Mouse (Mus musculus) lung, adult 2 months (tissue): ENCODE results near the gene Stx3.

Experiments used
- CTCF ChIP-seq: fragments of 200-500 bp; IDR thresholded peaks from 2 replicates; pipeline ENCODE4 v1.5.1; 2011; ENCODE audit warnings: mild to moderate bottlenecking, low read length, control low read depth; ENCODE audit not compliant: insufficient read depth
- POLR2A ChIP-seq: fragments of 200-500 bp; IDR thresholded peaks from 2 replicates; pipeline ENCODE4 v1.6.1; 2011; ENCODE audit warnings: low read depth, mild to moderate bottlenecking, control low read depth, low read length, borderline replicate concordance; ENCODE audit errors: extremely low read depth

DNA sequence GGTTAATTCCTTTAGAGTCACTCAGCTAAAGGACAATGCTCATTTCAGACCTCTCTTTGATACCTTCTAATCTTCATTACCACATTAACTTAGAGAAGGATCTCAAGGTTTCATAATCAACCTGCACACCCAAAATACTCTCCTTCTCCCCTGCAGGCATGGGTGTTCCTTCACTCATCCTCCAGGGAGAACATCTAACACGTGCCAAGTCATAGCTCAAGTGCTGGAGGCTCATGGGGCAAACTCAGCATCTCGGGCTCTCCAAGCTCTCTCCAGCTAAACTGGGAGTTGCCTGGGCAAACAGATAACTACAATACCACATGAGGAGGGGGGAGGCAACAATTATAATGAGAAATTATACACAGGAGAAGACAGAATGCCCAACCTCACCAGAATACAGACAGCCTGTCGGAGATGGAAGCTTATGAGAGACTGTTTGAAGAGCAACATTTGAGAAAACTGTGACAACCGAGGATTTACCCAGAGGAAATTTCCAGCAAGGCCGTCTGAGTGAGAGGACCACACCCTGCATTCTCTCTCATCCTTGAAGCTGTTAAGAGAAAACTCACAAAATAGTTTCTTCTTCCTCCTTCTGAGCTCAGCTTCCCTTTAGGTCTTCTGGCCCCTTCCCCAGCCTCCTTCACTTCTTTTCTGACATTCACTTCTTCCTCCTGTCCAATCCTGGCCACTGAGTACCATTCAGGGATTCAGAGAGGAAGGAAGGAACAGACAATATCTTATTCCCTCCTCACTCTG is 9.0 kb downstream of the Stx3 start:
- TF ChIP-seq CTCF: no peak
- no peak for TF ChIP-seq POLR2A
